Mouse (Mus musculus): ENCODE results near the gene Pakap. TPM values are rescaled to one million over a fixed set of nuclear protein-coding genes. Genes with fewer than 3 reads are reported as not detected.

The Pakap gene
- polyA plus RNA-seq, 1 experiment from 2014 or later: 21.8 TPM

- 81% methylated on average over 12 of the region's 12 CpGs for WGBS
- H3K4me3 ChIP-seq (ENCODE audit: low read length): no peak overlapping the region
- H3K9ac ChIP-seq (replicated peaks; ENCODE audit: low read length): no peak overlapping the region
- no peaks in the 10 kb centered on the region for H3K27me3 ChIP-seq (ENCODE audit: insufficient read depth, low read length)
- H3K4me1 ChIP-seq (ENCODE audit: insufficient read depth, low read length): peaks cover 34% of the 10 kb centered on the region
- H3K4me2 ChIP-seq (replicated peaks; ENCODE audit: low read depth, low read length): no peak overlapping the region
- H3K27ac ChIP-seq (ENCODE audit: low read length): no peak overlapping the region
- H3K9me3 ChIP-seq (ENCODE audit: low read length): no peaks in the 10 kb centered on the region
- no peak for ATAC-seq (ENCODE audit: low FRiP score, low TSS enrichment)
- no peaks in the 10 kb centered on the region for H3K36me3 ChIP-seq (ENCODE audit: insufficient read depth, low read length)
Observed at GRCm38 (mm10) chr4:57677916-57678315, 109.9 kb downstream of the Pakap start.

GRCm38 (mm10) chr4:57678991-57679457 lies 111.0 kb downstream of the Pakap start:
- H3K4me1 ChIP-seq (ENCODE audit: insufficient read depth, low read length): peaks cover 29% of the 10 kb centered on the region
- no peaks in the 10 kb centered on the region for H3K27me3 ChIP-seq (ENCODE audit: insufficient read depth, low read length)
- H3K4me3 ChIP-seq (ENCODE audit: low read length): no peak overlapping the region
- no peak overlapping the region for H3K9ac ChIP-seq (replicated peaks; ENCODE audit: low read length)
- no peak overlapping the region for H3K27ac ChIP-seq (ENCODE audit: low read length)
- no peaks in the 10 kb centered on the region for H3K36me3 ChIP-seq (ENCODE audit: insufficient read depth, low read length)
- no peak overlapping the region for H3K4me2 ChIP-seq (replicated peaks; ENCODE audit: low read depth, low read length)
- 89% methylated on average over 9 of the region's 9 CpGs for WGBS
- no peaks in the 10 kb centered on the region for H3K9me3 ChIP-seq (ENCODE audit: low read length)
- ATAC-seq (ENCODE audit: low FRiP score, low TSS enrichment): no peak

- no peak overlapping the region for H3K4me2 ChIP-seq (replicated peaks; ENCODE audit: low read depth, low read length)
- H3K36me3 ChIP-seq (ENCODE audit: insufficient read depth, low read length): no peaks in the 10 kb centered on the region
- no peak overlapping the region for H3K27ac ChIP-seq (ENCODE audit: low read length)
- no peaks in the 10 kb centered on the region for H3K27me3 ChIP-seq (ENCODE audit: insufficient read depth, low read length)
- 90% methylated on average over 12 of the region's 12 CpGs for WGBS
- H3K4me1 ChIP-seq (ENCODE audit: insufficient read depth, low read length): peaks cover 30% of the 10 kb centered on the region
- H3K9me3 ChIP-seq (ENCODE audit: low read length): no peaks in the 10 kb centered on the region
- H3K4me3 ChIP-seq (ENCODE audit: low read length): no peak overlapping the region
- no peak overlapping the region for H3K9ac ChIP-seq (replicated peaks; ENCODE audit: low read length)
- no peak for ATAC-seq (ENCODE audit: low FRiP score, low TSS enrichment)
Observed at GRCm38 (mm10) chr4:57680186-57680585, 112.2 kb downstream of the Pakap start.

GRCm38 (mm10) chr4:57681511-57681910 lies 113.5 kb downstream of the Pakap start:
- peak overlapping the region; percentile 24; the same call in 1 of the 2 replicates for H3K4me2 ChIP-seq (replicated peaks; ENCODE audit: low read depth, low read length)
- peak overlapping the region; percentile 68 for H3K27ac ChIP-seq (ENCODE audit: low read length)
- H3K9ac ChIP-seq (replicated peaks; ENCODE audit: low read length): no peak overlapping the region
- peak; percentile 94 for ATAC-seq (ENCODE audit: low FRiP score, low TSS enrichment)
- no peaks in the 10 kb centered on the region for H3K9me3 ChIP-seq (ENCODE audit: low read length)
- H3K27me3 ChIP-seq (ENCODE audit: insufficient read depth, low read length): no peaks in the 10 kb centered on the region
- peaks cover 25% of the 10 kb centered on the region for H3K4me1 ChIP-seq (ENCODE audit: insufficient read depth, low read length)
- H3K36me3 ChIP-seq (ENCODE audit: insufficient read depth, low read length): no peaks in the 10 kb centered on the region
- H3K4me3 ChIP-seq (ENCODE audit: low read length): no peak overlapping the region
- WGBS: 16% methylated on average over 12 of the region's 12 CpGs

- H3K27ac ChIP-seq (ENCODE audit: low read length): no peak overlapping the region
- peaks cover 29% of the 10 kb centered on the region for H3K4me1 ChIP-seq (ENCODE audit: insufficient read depth, low read length)
- H3K9ac ChIP-seq (replicated peaks; ENCODE audit: low read length): no peak overlapping the region
- ATAC-seq (ENCODE audit: low FRiP score, low TSS enrichment): no peak
- no peak overlapping the region for H3K4me3 ChIP-seq (ENCODE audit: low read length)
- no peaks in the 10 kb centered on the region for H3K36me3 ChIP-seq (ENCODE audit: insufficient read depth, low read length)
- no peak overlapping the region for H3K4me2 ChIP-seq (replicated peaks; ENCODE audit: low read depth, low read length)
- H3K9me3 ChIP-seq (ENCODE audit: low read length): no peaks in the 10 kb centered on the region
- WGBS: 98% methylated on average over 2 of the region's 2 CpGs
- H3K27me3 ChIP-seq (ENCODE audit: insufficient read depth, low read length): no peaks in the 10 kb centered on the region
Observed at GRCm38 (mm10) chr4:57682341-57682740, 114.4 kb downstream of the Pakap start.

- WGBS: 90% methylated on average over 11 of the region's 11 CpGs
- no peak overlapping the region for H3K9ac ChIP-seq (replicated peaks; ENCODE audit: low read length)
- H3K36me3 ChIP-seq (ENCODE audit: insufficient read depth, low read length): no peaks in the 10 kb centered on the region
- H3K9me3 ChIP-seq (ENCODE audit: low read length): no peaks in the 10 kb centered on the region
- no peaks in the 10 kb centered on the region for H3K27me3 ChIP-seq (ENCODE audit: insufficient read depth, low read length)
- H3K27ac ChIP-seq (ENCODE audit: low read length): no peak overlapping the region
- no peak overlapping the region for H3K4me2 ChIP-seq (replicated peaks; ENCODE audit: low read depth, low read length)
- no peak overlapping the region for H3K4me3 ChIP-seq (ENCODE audit: low read length)
- ATAC-seq (ENCODE audit: low FRiP score, low TSS enrichment): no peak
- peaks cover 29% of the 10 kb centered on the region for H3K4me1 ChIP-seq (ENCODE audit: insufficient read depth, low read length)
Observed at GRCm38 (mm10) chr4:57682944-57683343, 115.0 kb downstream of the Pakap start.

- H3K27ac ChIP-seq (ENCODE audit: low read length): 0 out of 2 replicates have a peak overlapping the region, but pooled peaks have one; percentile 25
Observed at GRCm38 (mm10) chr4:57684676-57685215, 116.8 kb downstream of the Pakap start.

GRCm38 (mm10) chr4:57686736-57687135 lies 118.8 kb downstream of the Pakap start:
- ATAC-seq (ENCODE audit: low FRiP score, low TSS enrichment): no peak
- Histone ChIP-seq H3K4me1 (ENCODE audit: insufficient read depth, low read length) (peaks cover 20% of the 10 kb centered on the region; the same call in 1 of the 2 replicates), H3K9me3 (ENCODE audit: low read length) (no peaks in the 10 kb centered on the region), H3K4me3 (ENCODE audit: low read length) (no peak overlapping the region), H3K4me2 (replicated peaks; ENCODE audit: low read depth, low read length) (no peak overlapping the region), H3K36me3 (ENCODE audit: insufficient read depth, low read length) (no peaks in the 10 kb centered on the region), H3K27me3 (ENCODE audit: insufficient read depth, low read length) (no peaks in the 10 kb centered on the region), H3K27ac (ENCODE audit: low read length) (no peak overlapping the region), H3K9ac (replicated peaks; ENCODE audit: low read length) (no peak overlapping the region)
- 50% methylated on average over 3 of the region's 3 CpGs for WGBS

More at GRCm38 (mm10) chr4:57684676-57685215, 116.8 kb downstream of the Pakap start:
- no peak overlapping the region for H3K9ac ChIP-seq (replicated peaks; ENCODE audit: low read length)
- no peak for ATAC-seq (ENCODE audit: low FRiP score, low TSS enrichment)
- 41% methylated on average over 12 of the region's 12 CpGs for WGBS
- H3K9me3 ChIP-seq (ENCODE audit: low read length): no peaks in the 10 kb centered on the region
- H3K4me2 ChIP-seq (replicated peaks; ENCODE audit: low read depth, low read length): no peak overlapping the region
- no peaks in the 10 kb centered on the region for H3K36me3 ChIP-seq (ENCODE audit: insufficient read depth, low read length)
- no peak overlapping the region for H3K4me3 ChIP-seq (ENCODE audit: low read length)
- peaks cover 29% of the 10 kb centered on the region for H3K4me1 ChIP-seq (ENCODE audit: insufficient read depth, low read length)
- no peaks in the 10 kb centered on the region for H3K27me3 ChIP-seq (ENCODE audit: insufficient read depth, low read length)

GRCm38 (mm10) chr4:57687583-57687982 lies 119.6 kb downstream of the Pakap start:
- H3K9me3 ChIP-seq (ENCODE audit: low read length): no peaks in the 10 kb centered on the region
- H3K4me2 ChIP-seq (replicated peaks; ENCODE audit: low read depth, low read length): no peak overlapping the region
- ATAC-seq (ENCODE audit: low FRiP score, low TSS enrichment): no peak
- H3K4me3 ChIP-seq (ENCODE audit: low read length): no peak overlapping the region
- WGBS: 89% methylated on average over 3 of the region's 3 CpGs
- H3K9ac ChIP-seq (replicated peaks; ENCODE audit: low read length): no peak overlapping the region
- H3K27me3 ChIP-seq (ENCODE audit: insufficient read depth, low read length): no peaks in the 10 kb centered on the region
- H3K27ac ChIP-seq (ENCODE audit: low read length): no peak overlapping the region
- peaks cover 17% of the 10 kb centered on the region; the same call in 1 of the 2 replicates for H3K4me1 ChIP-seq (ENCODE audit: insufficient read depth, low read length)
- no peaks in the 10 kb centered on the region for H3K36me3 ChIP-seq (ENCODE audit: insufficient read depth, low read length)

GRCm38 (mm10) chr4:57688131-57688530 lies 120.2 kb downstream of the Pakap start:
- H3K27me3 ChIP-seq (ENCODE audit: insufficient read depth, low read length): no peaks in the 10 kb centered on the region
- no peak overlapping the region for H3K4me2 ChIP-seq (replicated peaks; ENCODE audit: low read depth, low read length)
- no peak overlapping the region for H3K27ac ChIP-seq (ENCODE audit: low read length)
- WGBS: 77% methylated on average over 9 of the region's 9 CpGs
- no peaks in the 10 kb centered on the region for H3K9me3 ChIP-seq (ENCODE audit: low read length)
- H3K9ac ChIP-seq (replicated peaks; ENCODE audit: low read length): no peak overlapping the region
- no peaks in the 10 kb centered on the region for H3K36me3 ChIP-seq (ENCODE audit: insufficient read depth, low read length)
- no peak overlapping the region for H3K4me3 ChIP-seq (ENCODE audit: low read length)
- peaks cover 17% of the 10 kb centered on the region; the same call in 1 of the 2 replicates for H3K4me1 ChIP-seq (ENCODE audit: insufficient read depth, low read length)
- no peak for ATAC-seq (ENCODE audit: low FRiP score, low TSS enrichment)
